Mouse (Mus musculus) gastrocnemius, adult 2 months (tissue): ENCODE results near the gene Tchh. TPM values are rescaled to one million over a fixed set of nuclear protein-coding genes. Genes with fewer than 3 reads are reported as not detected.
"Not testable (repeated sequence)": the region's sequence is repeated elsewhere in the genome, so short reads cannot be mapped to it uniquely, and the experiment has no call there.

Experiments
- DNase-seq: peaks from one replicate; pipeline ENCODE4 v3.0.0; 2022
- H3K27ac ChIP-seq: fragments of 200-600 bp; 2 replicates; pipeline ENCODE4 v1.8.1; 2022; ENCODE audit warnings: mild to moderate bottlenecking
- H3K4me3 ChIP-seq: fragments of 200-600 bp; 2 replicates; pipeline ENCODE4 v1.8.1; 2022; ENCODE audit warnings: mild to moderate bottlenecking, moderate library complexity
- CTCF ChIP-seq: fragments of 200-600 bp; IDR thresholded peaks from 2 replicates; pipeline ENCODE4 v1.8.1; 2022; ENCODE audit warnings: antibody characterized with exemption, mild to moderate bottlenecking, moderate library complexity
- intact Hi-C: fragments of 180-260 bp; cut with DNase I; formaldehyde crosslinking; loops from one replicate; pipeline ENCODE4 v1.15.1; 2025
- long read RNA-seq, 2 experiments: library from polyadenylated mRNA; stranded (forward); transcript quantifications; one replicate each; pipeline ENCODE4 v2.0.0; 2021
- total RNA-seq, 2 experiments: library from RNA; stranded (reverse); gene quantifications; 2 replicates each; pipeline ENCODE4 v1.2.3; 2021

Gene Tchh
- total RNA-seq: not detected
- long read RNA-seq, experiment 1: 0 reads
- long read RNA-seq, experiment 2: 0 reads

- Histone ChIP-seq H3K4me3 (no peak within 1 kb of the TSS), H3K27ac (no peak within 1 kb of the TSS)
- no peak for DNase-seq
- no peak for TF ChIP-seq CTCF
- intact Hi-C loops: no loop called here
These were observed at the start of gene Tchh for GRCm38 (mm10) chr3:93442030-93442429. Gene Tchh (plus strand): TSS chr3:93442330.

DNA sequence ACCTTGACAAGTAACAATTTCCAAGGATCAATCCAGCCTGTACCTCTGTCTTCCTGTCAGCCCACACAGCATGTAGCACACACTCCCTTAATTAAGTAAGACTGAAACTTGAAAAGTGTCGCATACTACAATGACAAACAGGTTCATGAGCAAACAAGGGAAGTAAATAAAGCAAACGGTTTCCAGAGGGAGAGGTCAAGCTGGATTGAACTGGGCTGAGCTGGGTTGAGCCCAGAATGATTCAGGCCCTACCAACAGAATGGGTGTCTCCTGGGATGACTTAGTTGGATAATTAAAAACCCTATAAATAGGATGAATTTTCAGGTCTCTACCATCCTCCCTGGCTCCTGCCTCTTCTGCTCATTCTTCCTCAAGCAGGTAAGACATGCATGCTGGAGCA lies 48.8 kb upstream of the Tchh start, which contains the start of gene Rptn:
Gene Rptn (plus strand): TSS at position 334 of the 400 bp plus-strand sequence.
- TF ChIP-seq CTCF: no peak
- Histone ChIP-seq H3K27ac (no peak within 1 kb of the TSS), H3K4me3 (no peak within 1 kb of the TSS)
- no peak for DNase-seq
- intact Hi-C loops: no loop called here

DNA sequence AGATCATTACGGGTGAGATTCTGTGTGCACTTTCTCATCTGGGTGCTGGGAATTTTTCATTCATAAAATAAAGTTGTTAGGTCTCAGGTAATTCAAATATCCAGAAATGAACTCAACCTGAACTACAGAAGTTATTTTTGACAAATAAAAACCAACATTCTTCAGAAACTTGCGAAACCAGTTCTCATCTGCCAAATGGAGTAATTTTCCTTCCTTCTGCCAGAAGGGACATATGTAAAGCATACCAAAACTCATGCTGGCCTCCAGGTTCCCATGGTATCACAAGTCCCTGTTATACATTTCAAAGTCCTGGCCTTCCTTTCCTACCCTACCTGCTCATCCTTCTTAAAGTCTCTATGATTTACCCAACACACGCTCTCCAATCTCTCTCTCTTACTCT lies 38.2 kb upstream of the Tchh start:
- intact Hi-C loops: no loop called here
- Histone ChIP-seq H3K27ac (no peak overlapping the region), H3K4me3 (no peak overlapping the region)
- DNase-seq: no peak
- no peak for TF ChIP-seq CTCF

DNA sequence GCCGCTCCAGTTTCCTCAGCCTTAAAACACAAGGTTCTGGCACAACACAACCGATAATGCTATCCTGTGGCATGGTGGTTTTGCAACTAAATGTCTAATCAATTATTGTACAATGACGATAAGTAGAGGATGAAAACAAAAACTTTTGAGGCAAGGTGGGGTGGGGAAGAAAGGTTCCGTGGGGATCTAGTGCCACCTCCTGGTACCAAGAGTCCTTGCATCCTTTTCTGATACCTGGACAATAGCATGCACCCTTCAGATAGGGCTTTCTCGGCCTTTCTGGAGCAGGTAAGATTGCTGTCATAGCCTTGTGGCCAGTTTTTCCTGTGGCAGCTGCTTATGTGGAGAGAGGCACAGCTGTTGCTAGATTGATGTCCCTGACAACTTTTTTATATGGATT lies 35.1 kb upstream of the Tchh start:
- Histone ChIP-seq H3K4me3 (no peak overlapping the region), H3K27ac (no peak overlapping the region)
- peak; percentile 63 for TF ChIP-seq CTCF
- no peak for DNase-seq
- intact Hi-C loops: loop anchor here (2.0 kb wide), 1 partner anchor 44 kb away; no protein-coding TSS in a partner anchor

DNA sequence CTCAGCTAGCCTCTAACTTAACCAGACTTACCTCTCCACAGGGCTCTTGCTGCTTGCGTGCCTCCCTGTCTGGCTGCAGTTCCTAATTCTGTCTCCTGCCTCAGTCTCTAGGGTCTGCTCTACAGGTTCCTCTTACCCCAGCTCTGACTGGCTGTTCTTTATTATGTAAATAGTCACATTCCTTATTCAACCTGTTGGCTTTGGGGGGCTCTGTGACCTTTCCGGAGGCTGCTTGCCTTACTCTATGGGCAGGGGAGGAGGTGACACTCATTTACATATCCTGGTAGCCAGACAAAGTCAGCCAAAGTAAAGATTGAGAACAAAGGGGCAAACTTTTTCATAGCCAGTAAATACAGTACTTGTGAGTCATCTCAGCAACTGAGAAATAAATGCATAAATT lies 30.2 kb upstream of the Tchh start:
- H3K4me3 ChIP-seq: no peak overlapping the region
- intact Hi-C loops: no loop called here
- H3K27ac ChIP-seq: no peak overlapping the region
- TF ChIP-seq CTCF: no peak
- DNase-seq: no peak

DNA sequence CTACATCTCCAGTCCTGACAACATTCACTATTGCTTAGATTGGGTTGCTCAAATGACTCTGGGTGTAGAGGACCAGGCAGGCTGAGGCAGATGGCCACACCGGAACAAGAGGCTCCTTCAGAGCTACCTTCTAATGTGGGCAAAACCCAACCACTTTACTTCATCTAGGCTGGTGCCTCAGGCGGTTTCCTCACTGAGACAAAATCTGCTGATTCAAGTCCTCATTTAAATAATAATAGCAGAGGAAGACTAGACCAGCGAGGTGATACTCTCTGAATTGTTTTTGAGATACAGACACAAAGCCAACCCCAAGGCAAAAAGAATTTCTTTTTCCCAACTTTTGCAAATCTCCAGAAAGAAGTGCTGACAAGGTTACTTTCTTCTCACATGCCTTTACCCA lies 10.5 kb upstream of the Tchh start:
- Histone ChIP-seq H3K4me3 (no peak overlapping the region), H3K27ac (no peak overlapping the region)
- TF ChIP-seq CTCF: no peak

DNA sequence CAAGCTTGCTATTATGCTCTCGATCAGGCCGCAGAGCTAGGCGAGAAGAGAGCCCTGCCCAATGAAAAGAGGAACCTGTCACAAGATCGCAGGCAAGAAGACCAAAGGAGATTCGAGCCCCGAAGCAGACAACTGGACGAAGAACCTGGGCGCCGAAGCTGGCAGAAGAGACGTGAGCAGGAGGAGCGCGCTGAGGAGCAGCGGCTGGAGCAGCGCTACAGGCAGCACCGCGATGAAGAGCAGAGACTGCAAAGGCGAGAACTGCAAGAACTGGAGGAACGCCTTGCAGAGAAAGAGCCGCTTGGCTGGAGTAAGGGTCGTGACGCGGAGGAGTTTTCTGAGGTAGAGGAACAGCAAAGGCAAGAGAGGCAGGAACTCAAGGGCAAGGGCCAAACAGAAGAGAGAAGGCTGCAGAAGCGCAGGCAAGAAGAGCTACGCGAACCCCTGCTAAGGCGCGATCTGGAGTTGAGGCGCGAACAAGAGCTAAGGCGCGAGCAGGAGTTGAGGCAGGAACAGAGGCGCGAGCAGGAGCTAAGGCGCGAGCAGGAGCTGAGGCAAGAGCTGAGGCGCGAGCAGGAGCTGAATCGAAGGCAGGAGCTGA lies 1.5 kb downstream of the Tchh start:
- DNase-seq: peak; percentile 18
- no peak overlapping the region for H3K27ac ChIP-seq
- intact Hi-C loops: no loop called here
- peak overlapping the region; percentile 79 for H3K4me3 ChIP-seq
- TF ChIP-seq CTCF: no peak

More for the DNA sequence above, 10.5 kb upstream of the Tchh start:
- DNase-seq: no peak
- intact Hi-C loops: no loop called here

DNA sequence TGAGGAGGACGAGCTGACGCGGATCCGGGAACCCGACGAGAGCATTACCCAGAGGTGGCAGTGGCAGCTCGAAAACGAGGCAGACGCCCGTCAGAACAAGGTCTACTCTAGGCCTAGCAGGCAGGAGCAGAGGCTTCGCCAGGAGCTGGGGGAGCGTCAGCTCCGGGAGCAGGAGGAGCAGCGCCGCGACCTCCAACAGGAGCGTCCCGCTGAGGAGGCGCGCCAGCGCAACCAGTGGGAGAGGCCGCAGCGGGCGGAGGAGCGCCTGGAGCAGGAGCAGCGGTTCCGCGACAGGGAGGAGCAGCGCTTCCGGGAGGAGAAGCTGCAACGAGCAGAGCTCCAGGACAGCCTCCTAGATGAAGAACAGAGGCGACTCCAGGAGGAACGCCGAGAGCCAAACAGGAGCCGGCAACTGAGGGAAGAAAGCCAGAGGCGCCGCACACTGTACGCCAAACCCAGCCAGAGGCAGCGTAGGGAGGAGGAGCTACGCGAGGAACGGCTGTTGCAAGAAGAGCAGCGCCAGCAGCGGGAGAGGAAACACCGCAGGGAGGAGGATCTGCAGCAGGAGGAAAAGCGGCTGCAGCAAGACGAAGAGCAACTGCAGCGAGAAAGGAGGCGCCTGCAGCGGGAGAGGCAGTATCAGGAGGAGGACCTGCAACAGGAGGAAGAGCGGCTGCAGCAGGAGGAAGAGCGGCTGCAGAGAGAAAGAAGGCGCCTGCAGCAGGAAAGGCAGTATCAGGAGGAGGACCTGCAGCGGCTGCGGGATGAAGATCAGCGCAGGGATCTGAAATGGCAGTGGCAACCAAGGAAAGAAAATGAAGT lies 2.4 kb downstream of the Tchh start:
- TF ChIP-seq CTCF: no peak
- no peak overlapping the region for H3K27ac ChIP-seq
- peak overlapping the region; percentile 79 for H3K4me3 ChIP-seq
- intact Hi-C loops: no loop called here
- peak; percentile 73 for DNase-seq

GRCm38 (mm10) chr3:93445165-93445705 lies 3.1 kb downstream of the Tchh start:
- TF ChIP-seq CTCF: no peak
- peak; percentile 14 for DNase-seq
- peak overlapping the region; percentile 79 for H3K4me3 ChIP-seq
- H3K27ac ChIP-seq: no peak overlapping the region
- intact Hi-C loops: no loop called here

DNA sequence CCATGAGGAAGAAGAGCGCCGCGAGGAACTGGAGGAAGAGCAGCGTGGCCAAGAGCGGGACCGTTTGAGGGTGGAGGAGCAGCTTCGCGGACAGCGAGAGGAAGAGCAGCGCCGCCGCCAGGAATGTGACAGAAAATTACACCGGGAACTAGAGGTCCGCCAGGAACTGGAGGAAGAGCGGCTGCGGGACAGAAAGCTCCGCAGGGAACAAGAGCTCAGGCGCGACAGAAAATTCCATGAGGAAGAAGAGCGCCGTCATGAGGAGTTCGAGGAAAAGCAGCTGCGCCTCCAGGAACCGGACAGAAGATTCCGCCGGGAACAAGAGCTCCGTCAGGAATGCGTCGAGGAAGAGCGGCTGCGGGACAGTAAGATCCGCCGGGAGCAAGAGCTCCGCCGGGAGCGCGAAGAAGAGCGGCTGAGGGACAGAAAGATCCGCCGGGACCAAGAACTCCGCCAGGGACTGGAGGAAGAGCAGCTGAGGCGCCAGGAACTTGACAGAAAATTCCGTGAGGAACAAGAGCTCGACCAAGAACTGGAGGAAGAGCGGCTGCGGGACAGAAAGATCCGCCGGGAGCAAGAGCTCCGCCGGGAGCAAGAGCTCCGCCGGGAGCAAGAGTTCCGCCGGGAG lies 4.1 kb downstream of the Tchh start:
- intact Hi-C loops: no loop called here
- DNase-seq: peak; percentile 20
- TF ChIP-seq CTCF: no peak; the same call in 1 of the 2 replicates
- Histone ChIP-seq H3K27ac (no peak overlapping the region), H3K4me3 (peak overlapping the region; percentile 79)

DNA sequence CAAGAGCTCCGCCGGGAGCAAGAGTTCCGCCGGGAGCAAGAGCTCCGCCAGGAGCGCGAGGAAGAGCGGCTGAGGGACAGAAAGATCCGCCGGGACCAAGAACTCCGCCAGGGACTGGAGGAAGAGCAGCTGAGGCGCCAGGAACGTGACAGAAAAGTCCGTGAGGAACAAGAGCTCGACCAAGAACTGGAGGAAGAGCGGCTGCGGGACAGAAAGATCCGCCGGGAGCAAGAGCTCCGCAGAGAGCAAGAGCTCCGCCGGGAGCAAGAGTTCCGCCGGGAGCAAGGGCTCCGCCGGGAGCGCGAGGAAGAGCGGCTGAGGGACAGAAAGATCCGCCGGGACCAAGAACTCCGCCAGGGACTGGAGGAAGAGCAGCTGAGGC lies 4.6 kb downstream of the Tchh start:
- intact Hi-C loops, H3K27ac ChIP-seq, DNase-seq: not testable (repeated sequence)
- peak overlapping the region; percentile 79 for H3K4me3 ChIP-seq

DNA sequence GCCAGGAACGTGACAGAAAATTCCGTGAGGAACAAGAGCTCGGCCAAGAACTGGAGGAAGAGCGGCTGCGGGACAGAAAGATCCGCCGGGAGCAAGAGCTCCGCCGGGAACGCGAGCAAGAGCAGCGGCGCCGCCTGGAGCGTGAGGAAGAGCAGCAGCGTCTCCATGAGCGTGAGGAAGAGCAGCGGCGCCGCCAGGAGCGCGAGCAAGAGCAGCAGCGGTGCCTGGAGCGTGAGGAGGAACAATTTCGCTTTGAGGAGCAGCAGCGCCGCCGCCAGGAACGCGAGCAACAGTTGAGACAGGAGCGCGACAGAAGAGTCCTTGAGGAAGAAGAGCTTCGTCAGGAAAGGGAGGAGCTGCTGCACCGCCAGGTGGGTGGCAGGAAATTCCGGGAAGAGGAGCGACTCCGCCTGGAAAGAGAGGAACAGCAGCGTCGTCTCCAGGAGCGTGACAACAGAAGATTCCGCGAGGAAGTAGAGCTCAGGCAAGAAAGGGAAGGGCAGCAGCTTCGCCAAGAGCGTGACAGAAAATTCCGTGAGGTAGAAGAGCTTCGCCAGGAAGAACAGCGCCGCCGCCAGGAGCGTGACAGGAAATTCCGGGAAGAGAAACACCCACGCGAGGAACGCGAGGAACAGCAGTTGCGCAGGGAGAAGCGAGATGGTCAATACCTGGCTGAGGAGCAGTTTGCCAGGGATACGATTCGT lies 5.2 kb downstream of the Tchh start:
- peak overlapping the region; percentile 79 for H3K4me3 ChIP-seq
- H3K27ac ChIP-seq: no peak overlapping the region; the same call in 1 of the 2 replicates
- 0 out of 2 replicates have a peak, but pooled peaks have one; percentile 14 for TF ChIP-seq CTCF
- intact Hi-C loops: no loop called here
- peak; percentile 52 for DNase-seq
